Mouse (Mus musculus): ENCODE results near the gene Cpsf4l.
A peak's percentile ranks its signal among the peaks of the same experiment; 100 is the strongest.

The Cpsf4l gene

GRCm38 (mm10) chr11:113709731-113710256 lies at the start of gene Cpsf4l:
TSS of gene Cpsf4l (minus strand) at chr11:113710017.
- DNase-seq (ENCODE audit: low read depth, low spot score) = peak; percentile 78

GRCm38 (mm10) chr11:113758851-113759250 lies 49.0 kb upstream of the Cpsf4l start:
- no peak for DNase-seq (ENCODE audit: low read depth, low spot score)

- no peak for DNase-seq (ENCODE audit: low read depth, low spot score)
Measured at GRCm38 (mm10) chr11:113756578-113756977, 46.8 kb upstream of the Cpsf4l start.

- no peak for DNase-seq (ENCODE audit: low read depth, low spot score)
Measured at GRCm38 (mm10) chr11:113755878-113756277, 46.1 kb upstream of the Cpsf4l start.

GRCm38 (mm10) chr11:113754845-113755244 lies 45.0 kb upstream of the Cpsf4l start:
- no peak for DNase-seq (ENCODE audit: low read depth, low spot score)

- DNase-seq (ENCODE audit: low read depth, low spot score) = no peak
Measured at GRCm38 (mm10) chr11:113752685-113753430, 43.0 kb upstream of the Cpsf4l start.

GRCm38 (mm10) chr11:113752158-113752661 lies 42.4 kb upstream of the Cpsf4l start:
- peak; percentile 80 for DNase-seq (ENCODE audit: low read depth, low spot score)

GRCm38 (mm10) chr11:113751484-113752084 lies 41.8 kb upstream of the Cpsf4l start, which contains the start of gene Cdc42ep4:
TSS of gene Cdc42ep4 (minus strand) at chr11:113751881.
- peak; percentile 98 for DNase-seq (ENCODE audit: low read depth, low spot score)

GRCm38 (mm10) chr11:113750571-113751483 lies 41.0 kb upstream of the Cpsf4l start:
- peak; percentile 59 for DNase-seq (ENCODE audit: low read depth, low spot score)

GRCm38 (mm10) chr11:113749749-113750351 lies 40.0 kb upstream of the Cpsf4l start:
- DNase-seq (ENCODE audit: low read depth, low spot score) = no peak

GRCm38 (mm10) chr11:113748797-113749521 lies 39.1 kb upstream of the Cpsf4l start:
- no peak for DNase-seq (ENCODE audit: low read depth, low spot score)

GRCm38 (mm10) chr11:113747725-113748380 lies 38.0 kb upstream of the Cpsf4l start:
- no peak for DNase-seq (ENCODE audit: low read depth, low spot score)

- no peak for DNase-seq (ENCODE audit: low read depth, low spot score)
Measured at GRCm38 (mm10) chr11:113747056-113747455, 37.2 kb upstream of the Cpsf4l start.

- no peak for DNase-seq (ENCODE audit: low read depth, low spot score)
Measured at GRCm38 (mm10) chr11:113745961-113746360, 36.1 kb upstream of the Cpsf4l start.

- no peak for DNase-seq (ENCODE audit: low read depth, low spot score)
Measured at GRCm38 (mm10) chr11:113742998-113743397, 33.2 kb upstream of the Cpsf4l start.

GRCm38 (mm10) chr11:113740100-113740499 lies 30.3 kb upstream of the Cpsf4l start:
- DNase-seq (ENCODE audit: low read depth, low spot score) = no peak

- DNase-seq (ENCODE audit: low read depth, low spot score) = no peak
Measured at GRCm38 (mm10) chr11:113739213-113739612, 29.4 kb upstream of the Cpsf4l start.

GRCm38 (mm10) chr11:113737912-113738311 lies 28.1 kb upstream of the Cpsf4l start:
- DNase-seq (ENCODE audit: low read depth, low spot score) = no peak

- DNase-seq (ENCODE audit: low read depth, low spot score) = no peak
Measured at GRCm38 (mm10) chr11:113737553-113737854, 27.7 kb upstream of the Cpsf4l start.
